Mouse (Mus musculus) liver, adult 2 months (tissue): ENCODE measurements around the gene Foxd2.

Experiments used
- CTCF ChIP-seq: fragments of 200-500 bp; IDR thresholded peaks from 2 replicates; pipeline ENCODE4 v1.5.1; 2011; ENCODE audit warnings: low read depth, low read length, control low read depth
- POLR2A ChIP-seq: fragments of 200-500 bp; IDR thresholded peaks from 2 replicates; pipeline ENCODE4 v1.6.1; 2011; ENCODE audit warnings: low read length, control low read depth; ENCODE audit not compliant: insufficient read depth; ENCODE audit errors: extremely low read depth

DNA sequence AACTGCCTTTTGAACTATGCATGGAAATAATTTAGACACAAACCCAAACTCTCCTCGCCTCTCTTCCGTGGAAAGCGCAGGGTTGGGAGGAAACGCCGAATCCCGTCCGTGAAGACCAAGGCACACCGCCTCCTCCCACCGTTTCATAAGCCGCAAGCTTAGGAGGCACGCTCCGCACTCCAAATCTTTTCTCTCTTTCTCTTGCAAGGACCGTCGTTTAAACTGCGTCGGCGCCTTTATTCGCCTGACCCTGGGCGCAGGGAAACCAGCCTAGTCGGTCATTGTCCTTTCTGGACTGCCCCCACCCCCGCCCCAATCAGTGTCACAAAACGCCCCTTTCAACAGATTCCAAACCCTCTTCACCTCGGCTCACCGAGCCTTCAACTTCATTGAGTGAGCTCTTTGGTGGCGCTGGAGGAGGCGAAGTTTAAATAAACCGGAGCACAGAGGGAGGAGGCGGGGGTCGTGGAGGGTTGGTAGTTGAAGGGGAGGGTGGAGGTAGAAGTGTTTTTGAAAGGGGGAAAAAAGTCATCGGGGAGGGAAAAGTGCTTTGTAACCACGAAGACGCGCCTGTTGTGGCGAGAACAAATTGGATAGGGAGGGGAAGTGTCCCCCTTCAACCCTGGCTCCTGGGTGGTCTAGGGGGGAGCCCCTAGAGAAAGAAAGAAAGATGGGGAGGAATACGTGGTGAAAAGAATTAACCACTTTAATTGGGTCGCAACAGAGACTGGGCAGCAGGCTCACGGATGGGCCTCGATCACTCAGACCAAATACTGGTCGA, 5.8 kb downstream of the Foxd2 start:
- TF ChIP-seq CTCF (no peak), POLR2A (no peak)
